Mouse (Mus musculus): Measurements from ENCODE around the gene Tnfrsf21.

DNA sequence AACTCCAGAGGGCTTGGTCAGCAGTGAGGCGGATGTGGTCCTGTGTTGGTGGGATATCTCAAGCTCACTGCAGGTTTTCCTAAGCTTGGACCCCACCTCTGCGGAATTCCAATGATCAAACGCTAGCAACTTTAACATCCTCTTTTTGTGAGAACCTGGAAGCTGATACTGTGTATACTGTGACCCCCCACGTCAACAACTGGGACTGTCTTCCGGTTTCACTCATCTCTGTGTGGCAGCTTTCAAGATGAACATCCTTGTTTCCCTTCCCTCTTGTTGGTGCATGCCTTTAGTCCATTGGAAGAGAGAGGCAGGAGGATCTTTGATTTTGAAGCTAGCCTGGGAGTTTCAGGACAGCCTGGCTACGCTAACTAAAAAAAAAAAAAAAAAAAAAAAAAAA is 73.1 kb downstream of the Tnfrsf21 start:
- TF ChIP-seq CTCF (IDR thresholded peaks at IDR 0.05; ENCODE audit: insufficient read depth, low read length) (no peak), POLR2A (IDR thresholded peaks at IDR 0.05; ENCODE audit: borderline replicate concordance, extremely low read depth, low read depth, low read length) (no peak)
